Mouse (Mus musculus) effector memory CD4-positive, alpha-beta T cell, adult 7 months (primary cell): Measurements from ENCODE around the gene Mfn2. TPM values are rescaled to one million over a fixed set of nuclear protein-coding genes. Genes with fewer than 3 reads are reported as not detected.

Experiments used
- polyA plus RNA-seq: library from polyadenylated mRNA; unstranded; fragments of 100-300 nt; shearing (Covaris generic); gene quantifications from one replicate; pipeline ENCODE4 v1.2.1, GENCODE M21; 2017

The Mfn2 gene
- 31.8 TPM for polyA plus RNA-seq

GRCm38 (mm10) chr4:147904313-147905089 is at the start of gene Mfn2:
Gene Mfn2, minus strand, starts transcription at chr4:147904704.

DNA sequence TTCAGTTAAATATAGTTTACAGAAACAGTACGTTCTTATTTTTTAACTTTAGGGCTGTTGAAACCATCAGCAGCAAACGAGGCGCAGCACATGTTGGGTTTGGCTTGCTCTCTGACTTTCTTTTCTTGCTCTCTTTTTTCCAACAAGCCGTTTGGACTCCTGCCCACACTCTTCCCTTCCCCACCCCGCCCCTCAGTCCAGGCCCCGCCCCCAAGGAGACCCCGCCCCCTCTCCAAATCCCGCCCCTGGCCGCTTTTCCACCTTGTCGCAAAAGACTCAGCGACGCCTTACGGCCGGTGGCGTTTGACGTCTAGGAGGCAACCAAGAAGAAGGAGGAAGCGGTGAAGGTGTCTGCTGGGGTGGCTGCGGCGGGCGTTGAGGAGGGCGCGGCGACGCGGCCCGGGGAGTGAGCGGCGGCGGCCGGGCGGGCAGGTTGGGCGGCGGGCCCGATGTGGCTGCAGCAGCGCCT is 36.1 kb upstream of the Mfn2 start, which contains the start of gene 2510039O18Rik:
Gene 2510039O18Rik, plus strand, starts transcription at position 320 of the 469 bp plus-strand sequence.

DNA sequence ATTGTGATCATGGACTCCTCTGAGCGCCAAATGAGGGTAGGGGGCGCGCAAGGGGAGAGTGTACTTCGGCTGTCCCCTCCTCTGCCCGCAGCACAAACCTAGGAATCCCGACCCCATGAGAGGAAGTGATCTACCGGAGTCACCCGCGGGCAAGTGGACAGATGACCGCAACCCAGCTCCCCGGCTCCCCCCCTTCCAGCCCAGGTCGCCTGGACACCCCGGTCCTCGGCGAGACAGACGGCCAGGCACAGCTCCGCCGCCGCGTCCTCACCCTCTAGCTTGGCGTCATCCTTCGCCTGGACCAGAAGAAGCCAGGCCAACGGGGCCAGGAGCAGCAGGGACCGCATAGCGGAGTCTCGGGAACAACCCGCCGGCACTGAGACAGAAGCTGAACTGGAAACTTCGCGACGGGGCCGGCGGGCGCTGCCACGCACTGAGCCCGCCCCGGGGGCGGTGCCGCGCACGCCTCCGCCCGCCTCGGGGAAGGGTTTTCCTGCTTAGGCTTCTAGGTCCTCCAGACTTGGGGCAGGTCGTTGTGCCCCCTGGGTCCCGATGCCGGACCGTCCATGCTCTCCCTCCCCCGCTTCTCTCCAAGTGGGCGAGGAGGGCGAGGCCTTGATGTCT is 31.9 kb upstream of the Mfn2 start, which contains the start of gene Plod1:
Gene Plod1, minus strand, starts transcription at position 437 of the 624 bp plus-strand sequence.

GRCm38 (mm10) chr4:147868450-147869031 is 36.0 kb downstream of the Mfn2 start, which contains the start of the genes Miip and Fv1:
Gene Miip, minus strand, starts transcription at chr4:147868816.
Gene Fv1, plus strand, starts transcription at chr4:147868979.

GRCm38 (mm10) chr4:147847614-147848583 is 56.6 kb downstream of the Mfn2 start, which contains the start of gene Zfp933:
Gene Zfp933, minus strand, starts transcription at chr4:147848366.

Other genes with a start within 250 kb of the Mfn2 start
- not detected for gene Zfp534, start 202.2 kb downstream of the Mfn2 start, polyA plus RNA-seq
- gene Zfp984, start 94.9 kb downstream of the Mfn2 start, polyA plus RNA-seq = 13.6 TPM
- gene Zfp933, start 56.3 kb downstream of the Mfn2 start, polyA plus RNA-seq = 10.0 TPM
- 76.7 TPM for gene Miip, start 35.9 kb downstream of the Mfn2 start, polyA plus RNA-seq
- 4.8 TPM for gene Fv1, start 35.7 kb downstream of the Mfn2 start, polyA plus RNA-seq
- 3.9 TPM for gene Plod1, start 32.1 kb upstream of the Mfn2 start, polyA plus RNA-seq
- gene 2510039O18Rik, start 36.2 kb upstream of the Mfn2 start, polyA plus RNA-seq = 90.3 TPM
- not detected for gene Nppb, start 81.1 kb upstream of the Mfn2 start, polyA plus RNA-seq
- gene Nppa, start 96.0 kb upstream of the Mfn2 start, polyA plus RNA-seq = not detected
- gene Clcn6, start 134.1 kb upstream of the Mfn2 start, polyA plus RNA-seq = 6.4 TPM
- gene Mthfr, start 134.4 kb upstream of the Mfn2 start, polyA plus RNA-seq = 20.9 TPM
- 15.3 TPM for gene Agtrap, start 183.3 kb upstream of the Mfn2 start, polyA plus RNA-seq
- 44.2 TPM for gene Mad2l2, start 225.7 kb upstream of the Mfn2 start, polyA plus RNA-seq
- gene Draxin, start 226.0 kb upstream of the Mfn2 start, polyA plus RNA-seq = not detected
- gene Fbxo6, start 247.4 kb upstream of the Mfn2 start, polyA plus RNA-seq = 26.9 TPM